Mouse (Mus musculus) liver, embryonic 16.5 days (tissue): ENCODE data around the gene Foxp1. TPM values are rescaled to one million over a fixed set of nuclear protein-coding genes. Genes with fewer than 3 reads are reported as not detected.

ENCODE experiments used
- ATAC-seq: fragments of 200-750 bp; cut with Nextera tagmentation; 2 replicates; pipeline ENCODE4 v1.8.0; 2017; ENCODE audit warnings: low read depth, mild to moderate bottlenecking, moderate number of reproducible peaks, moderate library complexity
- H3K27ac ChIP-seq: fragments of 300-500 bp; sonication (generic); 2 replicates; pipeline ENCODE4 v1.5.1; 2014; ENCODE audit warnings: mild to moderate bottlenecking, low read length
- H3K27me3 ChIP-seq: fragments of 300-500 bp; sonication (generic); 2 replicates; pipeline ENCODE4 v1.6.1; 2014; ENCODE audit warnings: low read depth, low read length, mixed read lengths; ENCODE audit not compliant: control insufficient read depth, insufficient read depth
- H3K36me3 ChIP-seq: fragments of 300-500 bp; sonication (generic); 2 replicates; pipeline ENCODE4 v1.6.1; 2014; ENCODE audit warnings: mild to moderate bottlenecking; ENCODE audit not compliant: control insufficient read depth, insufficient read depth
- H3K4me1 ChIP-seq: fragments of 300-500 bp; sonication (generic); 2 replicates; pipeline ENCODE4 v1.6.1; 2014; ENCODE audit warnings: low read depth, low read length, mixed read lengths; ENCODE audit not compliant: control insufficient read depth
- H3K4me2 ChIP-seq: fragments of 300-500 bp; sonication (generic); 2 replicates; pipeline ENCODE4 v1.6.1; 2014; ENCODE audit warnings: low read depth, low read length, mixed read lengths
- H3K4me3 ChIP-seq: fragments of 300-500 bp; sonication (generic); 2 replicates; pipeline ENCODE4 v1.5.1; 2014; ENCODE audit warnings: low read depth, mild to moderate bottlenecking, low read length
- H3K9ac ChIP-seq: fragments of 300-500 bp; sonication (generic); 2 replicates; pipeline ENCODE4 v1.6.1; 2014; ENCODE audit warnings: low read depth, low read length
- H3K9me3 ChIP-seq: fragments of 300-500 bp; sonication (generic); replicated peaks from 2 replicates; pipeline ENCODE4 v1.6.1; 2016; ENCODE audit warnings: low read length; ENCODE audit not compliant: control insufficient read depth
- WGBS: fragments of 180-500 bp; shearing (Covaris S2); extraction: QIAGEN DNeasy Blood & Tissue Kit; methylation state at CpG from one replicate; pipeline ENCODE4 v1.1.7; 2014; ENCODE audit not compliant: insufficient replicate concordance; 5-methylcytosine and 5-hydroxymethylcytosine counted together
- polyA plus RNA-seq: library from polyadenylated mRNA; unstranded; fragments of >200 nt; fragmentation: Nextera tagmentation; extraction: Ambion mirVana; gene quantifications from 2 replicates; pipeline ENCODE4 v1.2.1, GENCODE M21; 2015

Gene Foxp1
- polyA plus RNA-seq, 1 experiment from 2014 or later: 13.6 TPM

DNA sequence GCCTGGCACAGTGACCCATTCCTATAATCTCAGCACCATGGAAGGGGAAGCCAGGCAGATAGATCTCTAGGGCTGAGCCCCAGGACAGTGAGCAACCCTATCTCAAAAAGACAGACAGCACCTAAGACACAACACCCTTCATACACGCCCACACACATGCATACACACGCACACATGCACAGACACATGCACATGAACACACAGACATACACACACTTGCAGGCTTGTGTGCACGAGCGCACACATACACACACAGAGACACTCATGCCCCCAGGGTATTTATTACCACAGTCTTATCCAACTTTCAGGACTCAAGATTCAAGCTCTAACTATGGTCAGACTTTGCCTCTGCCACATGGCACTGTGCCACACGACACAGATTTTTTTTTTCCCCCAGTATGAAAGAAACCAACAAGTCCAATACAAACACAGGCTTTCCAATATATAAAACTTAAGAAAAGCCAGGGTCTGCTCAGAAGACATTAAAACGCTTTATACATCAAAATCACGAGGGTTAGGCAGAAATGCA, 38.3 kb downstream of the Foxp1 start:
- Histone ChIP-seq H3K9me3 (no peaks in the 10 kb centered on the region), H3K4me2 (no peak overlapping the region), H3K27me3 (no peaks in the 10 kb centered on the region), H3K27ac (no peak overlapping the region), H3K4me3 (no peak overlapping the region), H3K9ac (no peak overlapping the region), H3K36me3 (no peaks in the 10 kb centered on the region), H3K4me1 (peaks cover 3% of the 10 kb centered on the region)
- 66% methylated on average over 7 of the region's 7 CpGs for WGBS
- no peak for ATAC-seq

- Histone ChIP-seq H3K4me1 (peaks cover 3% of the 10 kb centered on the region), H3K36me3 (no peaks in the 10 kb centered on the region), H3K27me3 (no peaks in the 10 kb centered on the region), H3K27ac (no peak overlapping the region), H3K9ac (no peak overlapping the region), H3K9me3 (no peaks in the 10 kb centered on the region), H3K4me3 (no peak overlapping the region), H3K4me2 (no peak overlapping the region)
- 75% methylated on average over 10 of the region's 10 CpGs for WGBS
- ATAC-seq: no peak
These were observed 39.0 kb downstream of the Foxp1 start for GRCm38 (mm10) chr6:99483556-99483955.

DNA sequence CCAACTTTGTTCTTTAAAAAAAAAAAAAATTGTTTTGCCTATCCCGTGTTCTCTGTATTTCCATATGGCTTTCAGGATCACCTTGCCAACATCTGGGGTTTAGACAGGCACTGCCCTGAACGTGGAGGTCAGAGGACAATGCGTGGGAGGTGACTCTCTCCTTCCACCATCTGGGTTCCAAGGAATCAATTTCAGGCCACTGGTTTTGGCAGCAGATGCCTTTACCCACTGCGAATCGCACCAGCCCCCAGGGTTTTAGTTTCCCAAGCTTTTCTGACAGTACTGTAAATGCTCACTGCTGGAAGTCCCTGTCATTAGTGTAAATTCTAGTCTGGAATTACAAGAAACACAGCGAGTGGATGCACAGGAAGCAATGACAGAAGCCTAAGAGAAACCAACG, 41.0 kb downstream of the Foxp1 start:
- no peak overlapping the region for H3K9ac ChIP-seq
- no peak for ATAC-seq
- H3K4me1 ChIP-seq: peaks cover 3% of the 10 kb centered on the region
- no peak overlapping the region for H3K4me3 ChIP-seq
- H3K4me2 ChIP-seq: no peak overlapping the region
- 63% methylated on average over 7 of the region's 7 CpGs for WGBS
- H3K27ac ChIP-seq: no peak overlapping the region
- no peaks in the 10 kb centered on the region for H3K36me3 ChIP-seq
- no peaks in the 10 kb centered on the region for H3K27me3 ChIP-seq
- H3K9me3 ChIP-seq: no peaks in the 10 kb centered on the region

DNA sequence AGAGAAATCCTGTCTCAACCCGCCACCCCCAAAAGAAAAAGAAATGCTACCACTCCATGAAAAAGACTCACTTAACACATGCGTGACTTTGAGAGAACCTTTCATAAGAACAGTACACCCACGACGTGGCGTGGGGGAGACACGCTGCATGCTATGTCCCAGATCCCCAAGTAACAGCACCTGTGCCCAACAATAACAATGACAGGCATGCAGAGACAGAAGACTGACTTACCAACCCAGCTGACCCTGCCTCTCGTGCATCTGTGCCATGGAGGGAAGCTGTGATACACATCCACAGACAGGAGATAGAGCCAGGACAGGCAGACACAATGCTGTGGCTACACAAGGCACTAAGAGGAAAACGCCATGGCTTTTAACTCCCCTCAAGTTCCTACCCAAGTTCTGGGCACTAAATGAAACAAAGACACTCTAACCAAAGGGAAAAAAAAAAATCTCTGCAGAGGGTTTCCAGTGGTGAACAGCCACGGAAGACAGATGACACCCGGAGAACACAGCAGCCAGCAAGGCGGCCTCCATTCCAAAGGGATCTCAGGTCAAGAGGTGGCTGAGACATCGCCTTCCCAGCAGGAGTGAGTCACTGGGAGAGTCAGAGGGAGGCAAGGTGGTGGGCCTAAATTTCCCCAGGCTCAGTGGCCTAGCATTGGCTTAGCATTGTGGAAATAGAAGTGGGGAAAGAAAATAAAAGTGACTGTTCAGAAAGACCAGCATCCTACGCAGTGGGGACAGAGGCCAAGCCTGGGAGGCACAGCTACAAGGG, 43.5 kb downstream of the Foxp1 start:
- Histone ChIP-seq H3K4me2 (no peak overlapping the region), H3K36me3 (no peaks in the 10 kb centered on the region), H3K27me3 (no peaks in the 10 kb centered on the region), H3K9ac (no peak overlapping the region), H3K9me3 (no peaks in the 10 kb centered on the region), H3K4me3 (no peak overlapping the region), H3K4me1 (no peaks in the 10 kb centered on the region; the same call in 1 of the 2 replicates), H3K27ac (no peak overlapping the region)
- 74% methylated on average over 13 of the region's 13 CpGs for WGBS
- no peak for ATAC-seq

DNA sequence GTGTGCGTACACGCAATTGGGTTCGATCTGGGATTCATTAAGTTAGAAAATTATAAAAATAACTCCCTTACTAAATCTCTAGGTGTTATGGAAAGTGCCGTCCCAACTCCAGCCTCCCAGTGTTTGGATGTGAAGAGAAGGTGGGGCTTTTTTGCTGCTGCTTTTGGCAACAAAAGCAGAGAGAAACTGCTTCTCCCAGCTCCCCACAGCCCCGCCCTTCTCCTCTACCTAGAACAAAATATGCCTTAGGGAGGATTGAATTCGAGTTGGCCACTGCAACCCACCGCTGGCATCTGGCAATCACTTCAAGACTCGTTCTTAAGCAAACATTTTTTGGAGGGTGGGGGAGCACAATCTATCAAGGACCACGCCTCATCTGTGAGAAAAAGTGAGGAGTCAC, 47.5 kb downstream of the Foxp1 start:
- no peaks in the 10 kb centered on the region for H3K27me3 ChIP-seq

DNA sequence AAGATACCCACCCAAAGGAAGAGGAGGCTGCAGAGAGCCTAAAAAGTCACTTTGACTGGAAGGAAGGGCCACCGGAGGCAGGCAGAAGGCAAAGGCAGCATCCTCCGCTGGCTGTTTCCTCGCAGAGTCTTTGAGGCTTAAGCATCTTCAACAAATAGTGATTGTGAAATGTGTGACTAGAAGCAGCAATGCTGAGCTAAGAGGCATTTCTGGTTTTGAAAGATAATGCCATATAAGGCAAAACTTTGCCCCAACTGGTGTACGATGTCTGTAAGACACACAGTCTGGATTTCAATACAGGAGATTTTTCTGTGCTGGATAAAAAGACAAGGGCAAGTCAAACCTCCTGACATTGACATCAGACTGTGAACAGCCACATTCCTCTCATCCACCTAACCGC, 51.6 kb downstream of the Foxp1 start:
- no peak overlapping the region for H3K27ac ChIP-seq
- no peaks in the 10 kb centered on the region; the same call in 1 of the 2 replicates for H3K4me1 ChIP-seq
- H3K4me3 ChIP-seq: no peak overlapping the region
- H3K4me2 ChIP-seq: no peak overlapping the region
- no peaks in the 10 kb centered on the region for H3K36me3 ChIP-seq
- no peaks in the 10 kb centered on the region for H3K27me3 ChIP-seq
- WGBS: 70% methylated on average over 5 of the region's 5 CpGs
- no peak for ATAC-seq
- H3K9me3 ChIP-seq: no peaks in the 10 kb centered on the region
- no peak overlapping the region for H3K9ac ChIP-seq

More for the DNA sequence above, 47.5 kb downstream of the Foxp1 start:
- H3K4me1 ChIP-seq: no peaks in the 10 kb centered on the region
- no peak for ATAC-seq
- no peak overlapping the region for H3K27ac ChIP-seq
- WGBS: 66% methylated on average over 9 of the region's 9 CpGs
- H3K36me3 ChIP-seq: no peaks in the 10 kb centered on the region
- no peak overlapping the region for H3K4me3 ChIP-seq
- no peaks in the 10 kb centered on the region for H3K9me3 ChIP-seq
- H3K9ac ChIP-seq: no peak overlapping the region
- no peak overlapping the region for H3K4me2 ChIP-seq

- Histone ChIP-seq H3K4me2 (no peak overlapping the region), H3K9me3 (no peaks in the 10 kb centered on the region), H3K4me3 (no peak overlapping the region), H3K9ac (no peak overlapping the region), H3K4me1 (no peaks in the 10 kb centered on the region; the same call in 1 of the 2 replicates), H3K27ac (no peak overlapping the region), H3K36me3 (no peaks in the 10 kb centered on the region), H3K27me3 (no peaks in the 10 kb centered on the region)
- WGBS: 71% methylated on average over 12 of the region's 12 CpGs
- no peak for ATAC-seq
These were observed 53.2 kb downstream of the Foxp1 start for GRCm38 (mm10) chr6:99469134-99469834.

- Histone ChIP-seq H3K4me3 (no peak overlapping the region), H3K36me3 (no peaks in the 10 kb centered on the region), H3K4me2 (no peak overlapping the region), H3K27ac (no peak overlapping the region), H3K9me3 (no peaks in the 10 kb centered on the region), H3K9ac (no peak overlapping the region), H3K4me1 (no peaks in the 10 kb centered on the region; the same call in 1 of the 2 replicates), H3K27me3 (no peaks in the 10 kb centered on the region)
- no peak for ATAC-seq
- 51% methylated on average over 3 of the region's 3 CpGs for WGBS
These were observed 54.7 kb downstream of the Foxp1 start for GRCm38 (mm10) chr6:99467831-99468230.

DNA sequence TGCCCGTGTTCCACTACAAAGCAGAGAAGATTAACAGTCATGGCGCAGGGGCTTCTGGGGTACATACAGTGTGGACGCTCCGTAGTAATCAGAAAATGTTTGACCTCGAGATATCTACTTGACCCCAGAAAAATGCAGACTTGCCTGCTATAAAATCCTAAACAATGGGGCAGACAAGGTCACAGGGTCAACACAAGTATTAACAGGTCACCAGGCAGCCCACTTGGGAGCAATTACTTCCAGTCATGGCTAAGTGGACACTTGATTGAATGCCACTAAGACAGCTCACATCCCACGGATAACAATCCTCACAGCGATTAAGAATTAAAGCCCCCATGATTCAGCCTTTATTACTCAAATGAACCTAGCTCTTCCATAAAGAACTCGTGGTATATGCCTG, 55.4 kb downstream of the Foxp1 start:
- no peak overlapping the region for H3K4me2 ChIP-seq
- ATAC-seq: no peak
- H3K4me3 ChIP-seq: no peak overlapping the region
- H3K36me3 ChIP-seq: no peaks in the 10 kb centered on the region
- H3K9ac ChIP-seq: no peak overlapping the region
- H3K27ac ChIP-seq: no peak overlapping the region
- H3K4me1 ChIP-seq: no peaks in the 10 kb centered on the region; the same call in 1 of the 2 replicates
- WGBS: 56% methylated on average over 8 of the region's 8 CpGs
- H3K27me3 ChIP-seq: no peaks in the 10 kb centered on the region
- H3K9me3 ChIP-seq: no peaks in the 10 kb centered on the region
